Mouse (Mus musculus): ENCODE measurements around the gene Slc35g3.

Gene Slc35g3

DNA sequence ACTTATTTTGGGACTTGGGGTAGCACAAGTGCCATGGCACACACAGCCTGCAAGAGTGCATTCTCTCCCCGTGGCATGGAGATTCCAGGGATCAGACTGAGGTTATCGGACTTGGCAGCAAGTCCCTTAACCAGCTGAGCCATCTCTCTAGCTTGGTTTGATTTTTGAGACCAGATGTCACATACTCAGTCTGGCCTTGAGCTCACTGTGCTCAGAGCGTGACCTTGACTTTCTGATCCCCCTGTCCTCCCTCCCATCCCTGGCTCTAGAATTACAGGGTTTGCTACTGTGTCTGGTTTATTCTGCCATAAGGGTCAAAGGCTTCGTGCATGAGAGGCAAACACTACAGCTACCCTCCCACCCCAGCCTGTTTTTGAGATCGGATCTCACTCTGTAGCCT is 27.7 kb upstream of the Slc35g3 start:
- in situ Hi-C loops (cut with MboI, MseI), result no loop called here

GRCm38 (mm10) chr11:69787306-69787705 is 25.5 kb upstream of the Slc35g3 start:
- in situ Hi-C loops (cut with MboI, MseI), result no loop called here

GRCm38 (mm10) chr11:69784793-69785272 is 23.1 kb upstream of the Slc35g3 start:
- in situ Hi-C loops (cut with MboI, MseI), result no loop called here

- in situ Hi-C loops (cut with MboI, MseI), result no loop called here
Observed at GRCm38 (mm10) chr11:69781828-69782227, 20.1 kb upstream of the Slc35g3 start.

GRCm38 (mm10) chr11:69778985-69779384 is 17.2 kb upstream of the Slc35g3 start:
- in situ Hi-C loops (cut with MboI, MseI), result no loop called here

GRCm38 (mm10) chr11:69778258-69778982 is 16.7 kb upstream of the Slc35g3 start:
- in situ Hi-C loops (cut with MboI, MseI), result no loop called here

DNA sequence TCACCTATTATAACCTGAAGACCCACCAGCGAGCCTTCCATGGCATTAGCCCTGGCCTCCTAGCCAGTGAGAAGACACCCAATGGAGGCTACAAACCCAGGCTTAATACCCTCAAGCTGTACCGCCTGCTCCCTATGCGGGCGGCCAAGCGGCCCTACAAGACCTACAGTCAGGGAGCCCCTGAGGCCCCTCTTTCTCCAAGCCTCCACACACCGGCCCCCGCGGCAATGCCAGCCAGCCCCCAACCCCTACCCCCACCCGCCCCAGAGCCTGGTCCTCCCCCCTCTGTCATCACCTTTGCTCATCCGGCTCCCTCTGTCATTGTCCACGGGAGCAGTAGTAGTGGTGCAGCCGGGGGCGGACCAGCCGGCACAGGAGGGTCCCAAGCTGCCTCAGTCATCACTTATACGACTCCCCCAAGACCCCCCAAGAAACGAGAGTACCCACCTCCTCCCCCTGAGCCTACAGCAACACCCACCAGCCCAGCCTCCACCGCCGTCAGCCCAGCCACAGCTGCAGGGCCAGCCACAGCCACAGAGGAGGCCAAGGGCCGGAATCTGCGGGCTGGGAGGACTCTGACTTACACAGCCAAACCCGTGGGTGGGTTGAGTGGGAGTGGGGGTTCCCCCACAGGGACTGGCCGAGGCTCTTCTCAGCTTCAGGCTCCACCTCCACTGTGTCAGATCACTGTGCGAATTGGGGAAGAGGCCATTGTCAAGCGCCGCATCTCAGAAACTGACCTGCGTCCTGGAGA is 15.9 kb upstream of the Slc35g3 start:
- in situ Hi-C loops (cut with MboI, MseI), result no loop called here

- in situ Hi-C loops (cut with MboI, MseI), result no loop called here
Observed at GRCm38 (mm10) chr11:69776488-69776887, 14.7 kb upstream of the Slc35g3 start.

GRCm38 (mm10) chr11:69775716-69776115 is 13.9 kb upstream of the Slc35g3 start:
- in situ Hi-C loops (cut with MboI, MseI), result no loop called here

DNA sequence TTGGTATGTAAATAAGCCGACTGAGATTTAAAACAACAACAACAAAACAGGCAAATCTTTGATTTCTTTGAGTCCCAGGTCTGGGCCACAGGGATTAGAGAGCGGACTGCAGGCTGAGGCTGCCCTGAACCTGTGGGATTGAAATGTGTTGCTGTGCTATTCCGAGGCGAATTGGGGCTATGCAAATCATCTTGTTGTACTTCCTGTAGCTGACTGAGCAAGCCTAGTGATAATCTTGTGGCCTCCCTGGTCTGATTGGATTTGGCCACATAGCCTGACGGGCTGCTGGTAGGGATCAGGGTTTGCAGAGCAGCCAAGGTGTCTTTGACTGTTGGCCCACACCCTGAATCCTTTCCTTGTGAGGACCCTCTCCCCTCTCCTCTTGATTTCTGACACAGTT is 13.2 kb upstream of the Slc35g3 start:
- in situ Hi-C loops (cut with MboI, MseI), result loop anchor here (25.0 kb wide), 1 partner anchor 887 kb away; the partner anchor contains the start of genes Eno3, Pfn1 and Spag7

DNA sequence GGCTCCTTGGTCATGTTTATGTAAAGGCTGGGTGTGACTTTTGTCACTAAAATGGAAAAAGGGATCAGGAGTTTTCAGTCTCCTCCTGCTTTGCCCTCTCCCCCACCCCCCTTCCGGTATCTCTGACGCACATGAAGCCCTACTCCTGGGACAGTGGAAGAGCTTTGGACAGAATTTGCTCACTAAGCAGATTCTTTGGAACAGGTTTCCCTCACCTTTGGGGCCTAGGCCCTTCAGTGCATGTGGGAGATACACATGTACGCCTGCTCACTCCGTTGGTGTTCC is 5.8 kb upstream of the Slc35g3 start:
- in situ Hi-C loops (cut with MboI, MseI), result loop anchor here (25.0 kb wide), 1 partner anchor 895 kb away; the partner anchor contains the start of genes Eno3, Pfn1 and Spag7

DNA sequence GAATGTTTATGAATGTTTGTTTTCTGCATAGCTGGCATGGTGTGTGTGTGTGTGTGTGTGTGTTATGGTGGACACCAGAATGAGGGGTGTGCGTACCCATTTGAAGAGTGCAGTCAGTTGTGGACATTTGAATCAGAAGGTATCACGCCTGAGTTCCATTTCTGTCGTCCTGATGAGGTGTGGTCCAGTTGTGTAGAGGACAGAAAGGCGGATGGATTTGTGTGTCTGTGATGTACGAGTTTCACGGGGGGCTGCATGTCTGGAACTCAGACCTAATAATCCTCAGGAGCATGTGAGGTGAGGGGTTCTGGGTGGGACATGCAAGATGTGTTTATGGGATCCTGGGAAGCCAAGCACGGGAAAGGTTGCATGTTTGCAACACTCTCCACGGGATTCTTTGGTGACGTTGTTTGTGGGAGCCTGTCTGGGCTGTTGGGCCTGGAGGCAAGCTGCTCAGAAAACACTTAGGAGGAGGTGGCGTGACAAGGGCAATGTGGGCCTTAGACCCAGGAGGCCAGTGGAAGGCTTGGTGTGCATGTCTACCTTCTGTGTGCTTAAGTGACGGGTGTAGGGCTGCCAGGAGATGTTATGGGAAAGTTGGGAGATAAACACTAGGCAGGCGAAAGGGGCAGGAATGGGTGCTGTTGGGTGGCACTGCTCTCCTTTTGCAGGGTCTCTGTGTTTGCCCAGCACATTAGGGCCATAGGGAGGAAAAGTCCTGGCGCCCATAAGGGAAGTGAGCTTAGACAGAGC is 5.3 kb upstream of the Slc35g3 start:
- in situ Hi-C loops (cut with MboI, MseI), result loop anchor here (25.0 kb wide), 1 partner anchor 895 kb away; the partner anchor contains the start of genes Eno3, Pfn1 and Spag7

GRCm38 (mm10) chr11:69766126-69766609 is 4.4 kb upstream of the Slc35g3 start:
- in situ Hi-C loops (cut with MboI, MseI), result loop anchor here (25.0 kb wide), 1 partner anchor 896 kb away; the partner anchor contains the start of genes Eno3, Pfn1 and Spag7

GRCm38 (mm10) chr11:69765221-69766125 is 3.7 kb upstream of the Slc35g3 start, which contains the start of gene Zbtb4:
Gene Zbtb4 (plus strand): TSS chr11:69765912.
- in situ Hi-C loops (cut with MboI, MseI), result loop anchor here (25.0 kb wide), 1 partner anchor 897 kb away; the partner anchor contains the start of genes Eno3, Pfn1 and Spag7

- in situ Hi-C loops (cut with MboI, MseI), result loop anchor here (25.0 kb wide), 1 partner anchor 899 kb away; the partner anchor contains the start of genes Eno3, Pfn1 and Spag7
Observed at GRCm38 (mm10) chr11:69763551-69763950, 1.8 kb upstream of the Slc35g3 start.

- in situ Hi-C loops (cut with MboI, MseI), result loop anchor here (25.0 kb wide), 1 partner anchor 901 kb away; the partner anchor contains the start of genes Eno3, Pfn1 and Spag7
Observed at GRCm38 (mm10) chr11:69760901-69761200, 917 bp downstream of the Slc35g3 start.

DNA sequence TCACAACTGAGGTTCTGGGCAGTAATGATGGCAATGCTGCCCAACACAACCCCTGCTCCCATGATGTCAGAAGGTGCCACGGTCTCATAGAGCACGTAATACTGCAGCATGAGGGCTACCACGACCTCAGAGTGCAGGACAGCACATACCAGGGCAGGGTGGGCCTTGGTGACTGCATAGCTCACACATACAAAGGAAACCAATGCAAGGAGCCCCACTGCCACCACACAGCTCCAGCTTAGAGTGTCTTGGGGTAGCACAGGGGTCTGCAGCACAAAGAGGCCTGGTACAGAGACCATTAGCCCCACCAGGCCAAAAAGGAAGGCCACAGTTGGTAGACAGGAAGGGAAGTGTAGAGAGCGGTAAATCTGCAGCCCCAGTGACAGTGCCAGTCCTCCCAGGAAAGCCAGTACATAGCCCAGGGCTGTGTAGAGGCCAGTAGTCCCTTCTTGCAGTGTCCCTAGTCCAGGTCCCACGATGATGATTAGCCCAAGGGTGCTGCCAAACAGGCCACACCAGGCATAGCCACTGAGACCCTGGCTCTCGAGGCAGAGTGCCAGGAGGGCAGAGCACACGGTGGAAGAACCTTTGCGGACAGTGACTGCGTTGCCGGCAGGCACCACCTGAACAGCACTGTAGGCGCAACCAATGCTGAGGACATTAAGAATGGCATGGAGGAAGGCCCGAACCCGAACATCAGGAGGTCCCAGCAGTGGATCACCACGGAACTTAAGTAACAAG is 1.4 kb downstream of the Slc35g3 start:
- in situ Hi-C loops (cut with MboI, MseI), result loop anchor here (25.0 kb wide), 1 partner anchor 902 kb away; the partner anchor contains the start of genes Eno3, Pfn1 and Spag7

- in situ Hi-C loops (cut with MboI, MseI), result loop anchor here (5.0 to 25.0 kb wide), 2 partner anchors 83 to 903 kb away; partner anchors contain the start of genes Eno3, Pfn1 and Spag7
Observed at GRCm38 (mm10) chr11:69758971-69759721, 2.6 kb downstream of the Slc35g3 start.

DNA sequence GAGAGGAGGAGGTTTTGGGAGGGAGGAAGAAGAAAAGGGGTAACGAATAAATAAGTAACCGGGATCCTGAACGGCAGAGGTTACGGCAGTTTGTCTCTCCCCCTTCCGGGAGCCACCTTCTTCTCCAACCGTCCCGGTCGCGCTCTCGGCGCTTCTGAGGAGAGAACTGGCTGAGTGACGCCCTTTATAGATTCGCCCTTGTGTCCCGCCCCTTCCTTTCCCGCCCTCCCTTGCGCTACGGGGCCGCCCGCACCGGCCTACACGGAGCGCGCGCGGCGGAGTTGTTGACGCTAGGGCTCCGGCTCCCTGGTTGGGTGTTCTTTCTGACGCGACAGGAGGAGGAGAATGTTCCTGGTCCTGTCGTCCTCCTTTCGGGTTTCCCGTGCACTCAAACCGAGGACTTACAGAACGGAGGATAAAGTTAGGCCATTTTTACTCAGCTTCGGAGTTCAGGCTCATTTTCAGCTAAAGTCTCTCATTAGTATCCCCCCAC is 3.2 kb downstream of the Slc35g3 start, which contains the start of gene Polr2a:
Gene Polr2a, minus strand, starts transcription at position 160 of the 493 bp plus-strand sequence.
- in situ Hi-C loops (cut with MboI, MseI), result loop anchor here (5.0 to 25.0 kb wide), 2 partner anchors 84 to 904 kb away; partner anchors contain the start of genes Eno3, Pfn1 and Spag7
